9 mouse cellular contexts compared by ENCODE assay signal in the genomic region with DNA sequence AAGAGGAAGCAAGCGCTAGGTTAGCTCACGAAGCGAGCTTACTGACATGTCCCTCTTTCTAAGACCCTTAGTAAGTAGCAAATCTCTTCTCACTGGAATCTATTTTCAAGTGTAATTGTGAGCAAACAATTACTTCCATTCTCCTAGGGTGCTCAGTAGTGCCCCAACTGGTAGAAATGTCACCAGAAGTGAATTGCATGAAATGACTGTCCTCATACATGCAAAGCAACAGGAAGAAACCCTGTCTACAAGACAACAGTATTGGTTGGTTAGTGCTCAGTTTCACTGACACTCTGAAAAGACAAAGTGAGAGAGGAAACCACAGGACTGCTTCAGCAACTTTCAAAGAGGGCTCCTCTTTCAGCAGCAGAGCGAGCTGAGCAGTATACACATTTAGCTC.
DNase-seq lines count a peak whose midpoint lies in the region; TF ChIP-seq lines count a peak whose summit lies in the region.
"Had no signal": no experiment of that assay in that cellular context is flagged by ENCODE, and none has a peak within 500 bp of the region (broad histone marks: within the 10 kb centered on the region; RNA-seq: fewer than 3 reads in every experiment).

No protein-coding gene starts in this region.

- peaks cover 24% of the 10 kb centered on the region for H3K4me1 ChIP-seq in megakaryocyte, embryonic 14.5 days
- H3K4me1 ChIP-seq: forebrain, embryonic 10.5 days had no signal

- H3K9me3 ChIP-seq in megakaryocyte, embryonic 14.5 days = no peaks in the 10 kb centered on the region
- H3K9me3 ChIP-seq: forebrain, embryonic 10.5 days had no signal

- intact Hi-C loops in gastrocnemius, adult 2 months (cut with DNase I) = no loop called here
- intact Hi-C loops in gastrocnemius, postnatal 36 days (cut with DNase I) = no loop called here

- H3K36me3 ChIP-seq in megakaryocyte, embryonic 14.5 days (replicated peaks; ENCODE audit: low read length) = peaks cover 24% of the 10 kb centered on the region
- H3K36me3 ChIP-seq: forebrain, embryonic 10.5 days had no signal

- no peak for DNase-seq in gastrocnemius, adult 2 months
- DNase-seq in gastrocnemius, postnatal 36 days = no peak
- DNase-seq in 416B (ENCODE audit: low read depth) = peak; percentile 44
- peak; percentile 62 for DNase-seq in T-cell, adult 2 months (ENCODE audit: low spot score)
- DNase-seq in right cerebral cortex, adult 18-20 months = no peak
- DNase-seq in layer of hippocampus, postnatal 25 days (ENCODE audit: extremely low spot score in 1 of 2, low spot score in 1 of 2) = no peak
- no peak for DNase-seq in ovary, postnatal 10 days (ENCODE audit: low spot score)

- no peak overlapping the region for H3K4me3 ChIP-seq in gastrocnemius, adult 2 months
- H3K4me3 ChIP-seq in megakaryocyte, embryonic 14.5 days (replicated peaks) = peak overlapping the region; percentile 3
- H3K4me3 ChIP-seq: forebrain, embryonic 10.5 days had no signal

- TF ChIP-seq CTCF in gastrocnemius, adult 2 months (IDR thresholded peaks at IDR 0.05) = peak; percentile 36

- no peak overlapping the region for H3K27ac ChIP-seq in gastrocnemius, adult 2 months
- H3K27ac ChIP-seq: forebrain, embryonic 10.5 days had no signal

- H3K27me3 ChIP-seq in megakaryocyte, embryonic 14.5 days (replicated peaks) = no peaks in the 10 kb centered on the region

Comparison
In these comparisons a context has a peak if more than half of its experiments do, and no peak if none do; other contexts are left out.
1. DNase-seq: peak in 416B (single experiment) and T-cell, adult 2 months (single experiment); none in gastrocnemius, adult 2 months (single experiment), gastrocnemius, postnatal 36 days (0 of 2), right cerebral cortex, adult 18-20 months (single experiment), layer of hippocampus, postnatal 25 days (0 of 2) and ovary, postnatal 10 days (single experiment).